Mouse (Mus musculus): ENCODE data around the gene Sgcd. TPM values are rescaled to one million over a fixed set of nuclear protein-coding genes. Genes with fewer than 3 reads are reported as not detected.
"Not testable (repeated sequence)": the region's sequence is repeated elsewhere in the genome, so short reads cannot be mapped to it uniquely, and the experiment has no call there.

Gene Sgcd
- polyA plus RNA-seq, 1 experiment from 2014 or later: not detected

DNA sequence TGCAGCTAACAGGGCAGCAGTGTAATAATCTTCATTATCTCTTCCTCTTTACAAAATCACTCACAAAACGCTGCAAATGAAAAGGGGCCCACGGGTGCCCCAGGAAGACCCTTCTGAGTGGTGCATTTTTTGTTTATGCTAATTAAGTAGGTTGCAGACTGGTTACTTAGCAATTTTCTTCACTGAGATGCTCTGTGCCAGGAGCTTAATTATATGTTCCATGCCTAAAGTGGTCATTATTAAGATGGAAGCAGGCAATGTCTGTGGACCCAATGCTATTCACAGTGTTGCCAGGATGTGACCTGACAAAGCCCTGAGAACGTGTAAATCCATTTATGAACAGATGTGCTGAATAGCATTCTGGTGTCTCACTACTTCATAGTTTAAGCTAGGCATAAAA is 529.6 kb downstream of the Sgcd start:
- H3K36me3 ChIP-seq (ENCODE audit: inconsistent target): no peaks in the 10 kb centered on the region
- WGBS (ENCODE audit: missing documents): 51% methylated on average over 3 of the region's 3 CpGs
- no peak overlapping the region for H3K4me3 ChIP-seq (ENCODE audit: inconsistent target)
- no peaks in the 10 kb centered on the region for H3K79me2 ChIP-seq (ENCODE audit: inconsistent target)
- H3K27ac ChIP-seq: no peak overlapping the region

DNA sequence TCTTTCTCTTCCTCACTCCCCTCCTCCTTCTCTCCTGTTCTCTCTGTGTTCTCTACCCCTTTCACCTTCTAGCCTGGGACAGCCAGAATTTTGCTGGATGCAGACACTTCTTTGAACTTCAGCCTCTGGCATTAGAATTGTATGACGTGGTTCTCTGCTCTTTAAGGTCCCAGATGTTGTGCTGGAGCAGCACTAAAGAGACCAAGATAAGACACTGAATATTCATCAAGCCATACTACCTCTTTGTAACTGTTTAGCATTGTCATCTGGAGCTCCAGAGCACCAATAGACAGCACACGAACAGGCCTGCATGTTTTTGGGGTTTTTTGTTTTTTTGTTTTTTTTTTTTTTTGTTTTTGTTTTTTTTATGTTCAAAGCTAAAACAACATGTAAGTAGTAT is 541.0 kb downstream of the Sgcd start:
- Histone ChIP-seq H3K4me3 (ENCODE audit: inconsistent target) (no peak overlapping the region), H3K27ac (no peak overlapping the region), H3K79me2 (ENCODE audit: inconsistent target) (no peaks in the 10 kb centered on the region), H3K36me3 (ENCODE audit: inconsistent target) (no peaks in the 10 kb centered on the region)
- 66% methylated on average over 2 of the region's 2 CpGs for WGBS (ENCODE audit: missing documents)

DNA sequence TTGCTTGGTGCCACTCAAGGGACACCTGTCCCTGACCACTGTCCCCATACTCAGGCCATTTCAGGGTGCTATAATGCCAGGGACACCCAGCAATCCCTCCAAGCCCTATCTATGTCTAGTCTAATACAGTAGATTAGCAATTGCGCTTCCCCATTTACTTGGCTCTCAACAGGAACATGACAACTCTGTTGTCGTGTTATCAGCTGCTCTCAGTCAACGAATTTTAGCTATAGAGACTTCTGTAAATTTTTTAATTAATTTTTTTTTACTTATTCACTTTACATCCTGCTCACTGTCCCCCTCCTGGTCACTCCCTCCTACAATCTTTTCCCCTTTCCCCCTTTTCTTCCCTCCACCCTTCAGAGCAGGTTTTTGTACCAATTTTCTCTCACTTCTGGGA is 542.4 kb downstream of the Sgcd start:
- Histone ChIP-seq H3K27ac (no peak overlapping the region), H3K36me3 (ENCODE audit: inconsistent target) (no peaks in the 10 kb centered on the region), H3K4me3 (ENCODE audit: inconsistent target) (no peak overlapping the region), H3K79me2 (ENCODE audit: inconsistent target) (no peaks in the 10 kb centered on the region)
- 67% methylated on average over 3 of the region's 3 CpGs for WGBS (ENCODE audit: missing documents)

DNA sequence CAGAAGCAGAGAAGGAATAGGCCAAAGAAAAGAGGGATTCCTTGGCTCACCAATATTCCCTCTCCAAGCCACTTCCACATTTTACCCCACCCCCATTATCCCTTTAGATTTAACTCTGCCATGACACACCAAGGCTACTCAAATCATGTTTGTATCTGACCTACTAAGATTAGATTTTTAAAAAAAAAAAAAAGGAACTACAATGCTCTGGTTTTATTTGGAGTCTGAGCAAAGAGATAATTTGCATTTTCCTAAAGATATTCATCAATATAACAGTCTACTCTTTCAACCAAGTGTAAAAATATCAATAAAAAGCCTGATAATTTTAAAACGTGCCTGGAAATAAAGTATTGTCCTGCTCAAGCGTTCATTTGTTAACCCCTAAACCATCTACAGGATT is 543.1 kb downstream of the Sgcd start:
- WGBS (ENCODE audit: missing documents): 75% methylated on average over 2 of the region's 2 CpGs
- H3K36me3 ChIP-seq (ENCODE audit: inconsistent target): no peaks in the 10 kb centered on the region
- H3K79me2 ChIP-seq (ENCODE audit: inconsistent target): no peaks in the 10 kb centered on the region
- H3K27ac ChIP-seq: no peak overlapping the region
- H3K4me3 ChIP-seq (ENCODE audit: inconsistent target): no peak overlapping the region

DNA sequence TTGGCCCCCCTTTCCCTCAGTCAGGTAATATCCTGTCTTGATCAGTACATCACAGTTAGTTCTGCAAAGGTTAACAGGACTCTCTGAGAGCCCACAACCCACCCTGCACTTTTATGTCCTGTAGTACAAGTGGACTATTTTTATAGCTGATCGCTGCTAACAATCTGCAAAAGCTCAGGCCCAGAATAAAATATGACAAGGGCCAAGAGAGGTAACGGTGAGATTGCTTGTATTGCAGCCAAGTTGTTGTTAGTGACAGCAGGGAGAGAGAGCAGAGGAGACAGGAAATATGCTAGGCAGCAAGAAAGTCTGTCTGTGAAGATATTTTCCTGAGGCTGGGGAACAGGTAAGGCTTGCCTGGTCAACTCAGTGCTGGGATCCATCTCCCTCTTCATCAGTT is 546.5 kb downstream of the Sgcd start:
- Histone ChIP-seq H3K36me3 (ENCODE audit: inconsistent target) (no peaks in the 10 kb centered on the region), H3K27ac (no peak overlapping the region), H3K79me2 (ENCODE audit: inconsistent target) (no peaks in the 10 kb centered on the region), H3K4me3 (ENCODE audit: inconsistent target) (no peak overlapping the region)
- WGBS (ENCODE audit: missing documents): 74% methylated on average over 2 of the region's 2 CpGs

DNA sequence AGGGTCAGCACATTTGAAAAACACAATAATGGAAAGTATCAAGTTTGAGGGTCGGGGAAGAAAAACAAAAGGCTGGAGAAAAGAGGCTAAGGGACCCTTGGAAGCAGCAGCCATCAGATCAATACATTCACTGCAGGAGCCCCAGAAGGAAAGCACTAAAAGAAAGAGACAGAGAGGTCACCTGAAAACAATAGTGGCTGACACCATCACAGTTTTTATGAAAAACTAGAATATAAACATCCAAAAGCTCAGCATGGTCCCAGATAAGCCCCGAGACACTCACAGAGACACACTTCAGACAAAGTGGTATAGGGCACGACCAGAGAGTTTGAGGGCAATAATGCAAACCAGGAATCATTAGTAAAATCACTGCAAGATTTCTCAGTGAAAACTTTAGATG is 589.2 kb downstream of the Sgcd start:
- Histone ChIP-seq H3K4me3 (ENCODE audit: inconsistent target) (no peak overlapping the region), H3K27ac (no peak overlapping the region), H3K79me2 (ENCODE audit: inconsistent target) (no peaks in the 10 kb centered on the region), H3K36me3 (ENCODE audit: inconsistent target) (no peaks in the 10 kb centered on the region)
- WGBS (ENCODE audit: missing documents): 68% methylated on average over 3 of the region's 3 CpGs

DNA sequence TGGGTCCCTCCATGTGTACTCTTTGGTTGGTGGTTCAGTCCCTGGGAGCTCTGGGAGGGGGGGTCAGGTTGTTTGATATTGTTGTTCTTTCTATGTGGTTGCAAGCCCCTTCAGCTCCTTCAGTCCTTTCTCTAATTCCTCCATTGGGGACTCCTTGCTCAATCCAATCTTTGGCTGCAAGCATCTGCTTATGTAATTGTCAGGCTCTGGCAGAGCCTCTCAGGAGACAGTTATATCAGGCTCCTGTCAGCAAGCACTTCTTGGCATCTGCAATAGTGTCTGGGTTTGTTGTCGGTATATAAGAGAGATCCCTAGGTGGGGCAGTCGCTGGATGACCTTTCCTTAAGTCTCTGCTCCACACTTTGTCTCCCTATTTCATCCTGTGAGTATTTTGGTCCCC is 598.0 kb downstream of the Sgcd start:
- H3K27ac ChIP-seq; H3K36me3 ChIP-seq (ENCODE audit: inconsistent target); H3K79me2 ChIP-seq (ENCODE audit: inconsistent target); H3K4me3 ChIP-seq (ENCODE audit: inconsistent target): not testable (repeated sequence)
- 72% methylated on average over 2 of the region's 2 CpGs for WGBS (ENCODE audit: missing documents)

DNA sequence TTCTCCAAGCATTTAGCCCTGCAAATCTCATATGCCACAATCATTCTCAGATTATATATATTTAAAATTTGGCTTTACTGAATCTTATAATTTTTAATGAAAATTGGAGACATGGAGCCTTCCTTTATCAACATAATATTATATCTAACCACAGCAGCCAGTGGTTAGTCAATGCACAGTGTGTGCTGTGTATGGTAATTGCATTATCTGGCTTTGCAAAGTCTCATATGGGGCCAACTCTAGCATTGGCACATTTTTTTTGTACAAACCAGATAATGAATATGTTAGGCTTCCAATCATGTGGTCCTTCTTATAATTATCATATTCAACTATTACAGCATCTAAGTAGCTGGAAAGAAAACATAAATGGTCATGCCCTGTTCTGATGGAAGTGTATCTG is 599.4 kb downstream of the Sgcd start:
- H3K27ac ChIP-seq: no peak overlapping the region
- no peak overlapping the region for H3K4me3 ChIP-seq (ENCODE audit: inconsistent target)
- H3K36me3 ChIP-seq (ENCODE audit: inconsistent target): no peaks in the 10 kb centered on the region
- no peaks in the 10 kb centered on the region for H3K79me2 ChIP-seq (ENCODE audit: inconsistent target)

DNA sequence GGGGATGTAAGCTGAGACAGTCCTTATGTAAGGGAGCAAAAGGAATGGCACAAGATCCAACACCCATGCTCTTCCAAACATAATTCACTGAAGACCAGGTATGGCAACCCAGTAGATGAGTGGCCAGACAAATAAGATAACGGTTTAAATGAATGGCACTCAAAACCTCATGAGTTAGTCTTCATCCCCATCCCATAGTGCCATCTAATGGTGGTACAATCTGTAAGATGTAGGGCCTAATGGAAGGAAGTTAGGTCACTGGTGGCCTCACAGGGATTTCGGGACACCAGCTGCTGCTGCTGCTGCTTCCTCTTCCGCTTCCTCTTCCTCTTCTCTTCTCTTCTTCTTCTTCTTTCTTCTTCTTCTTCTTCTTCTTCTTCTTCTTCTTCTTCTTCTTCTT is 601.0 kb downstream of the Sgcd start:
- 54% methylated on average over 3 of the region's 3 CpGs for WGBS (ENCODE audit: missing documents)
- H3K4me3 ChIP-seq (ENCODE audit: inconsistent target): no peak overlapping the region
- no peaks in the 10 kb centered on the region for H3K36me3 ChIP-seq (ENCODE audit: inconsistent target)
- no peaks in the 10 kb centered on the region for H3K79me2 ChIP-seq (ENCODE audit: inconsistent target)
- H3K27ac ChIP-seq: no peak overlapping the region

DNA sequence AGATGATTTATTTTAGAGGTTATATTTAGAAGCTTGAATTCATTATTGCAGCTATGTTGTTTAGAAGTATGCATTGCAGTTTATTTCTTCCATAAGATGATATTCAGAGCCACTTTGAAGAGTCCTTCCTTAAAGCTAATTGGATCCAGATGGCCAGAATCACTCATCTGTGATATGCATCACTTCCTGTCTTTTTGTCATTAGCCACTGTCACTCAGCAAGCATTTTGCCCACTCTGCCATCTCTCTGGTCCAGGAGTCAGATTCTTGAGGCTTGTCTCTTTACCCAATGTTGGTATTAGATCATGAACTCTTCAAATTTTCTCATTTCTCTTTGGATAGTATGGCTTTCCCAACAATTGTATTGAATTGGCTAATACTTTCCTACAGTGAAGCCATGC is 602.6 kb downstream of the Sgcd start:
- Histone ChIP-seq H3K4me3 (ENCODE audit: inconsistent target) (no peak overlapping the region), H3K36me3 (ENCODE audit: inconsistent target) (no peaks in the 10 kb centered on the region), H3K79me2 (ENCODE audit: inconsistent target) (no peaks in the 10 kb centered on the region), H3K27ac (no peak overlapping the region)

DNA sequence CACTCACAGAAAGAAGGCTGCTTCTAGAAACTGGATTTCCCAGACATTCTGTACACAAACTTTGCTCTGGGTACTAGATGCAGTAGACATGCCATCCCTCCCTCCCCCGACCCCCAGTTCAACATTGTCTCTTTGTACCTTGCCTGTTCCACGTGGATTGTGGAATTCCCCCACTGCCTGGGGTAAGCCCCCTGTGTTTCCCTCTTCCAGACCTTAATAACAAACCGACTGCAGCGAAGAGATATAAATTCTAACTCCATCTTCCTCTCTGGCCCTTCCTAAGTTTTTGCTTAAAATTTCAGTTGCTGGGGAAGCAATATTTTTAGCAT is 609.2 kb downstream of the Sgcd start:
- no peak overlapping the region for H3K27ac ChIP-seq
- H3K79me2 ChIP-seq (ENCODE audit: inconsistent target): no peaks in the 10 kb centered on the region
- H3K36me3 ChIP-seq (ENCODE audit: inconsistent target): no peaks in the 10 kb centered on the region
- H3K4me3 ChIP-seq (ENCODE audit: inconsistent target): no peak overlapping the region
- WGBS (ENCODE audit: missing documents): 30% methylated on average over 4 of the region's 4 CpGs

DNA sequence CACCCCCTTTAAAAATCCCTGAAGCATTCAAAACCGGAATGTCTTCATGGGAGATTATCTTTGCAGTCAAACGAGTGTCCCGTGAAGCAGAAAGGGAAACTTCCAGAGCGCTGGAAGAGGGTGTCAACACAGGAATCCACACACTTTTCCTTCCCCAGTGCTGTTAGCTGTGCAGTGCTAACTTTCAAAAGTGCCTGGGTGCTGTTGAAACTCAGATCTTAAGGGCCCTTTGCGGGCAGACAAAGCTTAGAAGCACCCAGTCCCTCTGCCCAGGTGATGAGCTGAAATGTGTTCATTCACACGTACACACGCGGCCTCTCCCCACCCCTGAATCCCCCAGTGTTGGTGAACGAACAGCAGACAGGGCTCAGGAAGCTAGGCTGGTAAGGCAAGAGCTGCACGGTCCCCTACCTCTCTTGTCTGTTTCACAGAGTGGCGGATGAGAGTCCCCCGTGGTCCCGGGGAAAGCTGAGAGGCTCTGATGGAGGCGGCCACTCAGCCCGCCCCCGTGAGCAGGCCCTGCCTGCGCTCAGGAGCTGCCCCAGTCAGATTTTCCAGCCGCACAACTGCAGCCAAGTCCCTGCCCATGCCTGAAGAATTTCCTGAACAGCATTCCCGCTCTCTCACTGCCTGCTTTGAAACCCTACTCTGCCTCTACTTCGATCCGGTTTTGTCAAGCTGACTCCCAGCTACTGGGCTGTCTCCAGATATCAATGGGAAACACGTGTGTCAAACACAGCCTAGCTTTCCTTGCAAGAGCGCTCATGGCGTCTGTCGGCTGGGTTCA is 609.7 kb downstream of the Sgcd start:
- H3K79me2 ChIP-seq (ENCODE audit: inconsistent target): no peaks in the 10 kb centered on the region
- H3K36me3 ChIP-seq (ENCODE audit: inconsistent target): no peaks in the 10 kb centered on the region
- H3K27ac ChIP-seq: no peak overlapping the region
- 17% methylated on average over 25 of the region's 25 CpGs for WGBS (ENCODE audit: missing documents)
- no peak overlapping the region for H3K4me3 ChIP-seq (ENCODE audit: inconsistent target)

DNA sequence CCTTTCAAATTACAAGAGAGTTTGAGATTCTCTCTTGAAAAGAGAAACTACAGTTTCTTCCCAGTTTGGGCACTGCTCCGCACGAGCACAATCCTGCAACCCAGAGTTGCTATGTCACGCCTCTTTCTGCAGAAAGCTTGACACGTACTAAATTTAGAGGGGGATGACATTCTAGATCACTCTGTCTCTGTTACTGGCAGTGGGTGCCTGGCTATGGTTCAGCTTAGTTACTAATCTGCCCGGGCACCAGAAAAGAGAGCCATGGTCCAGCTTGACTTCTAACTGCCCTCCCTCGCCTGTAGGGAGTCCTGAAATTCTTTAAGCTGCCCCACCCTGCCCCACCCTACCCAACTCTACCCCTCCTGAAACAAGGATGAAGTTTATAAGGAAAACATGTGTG is 611.3 kb downstream of the Sgcd start:
- 87% methylated on average over 6 of the region's 6 CpGs for WGBS (ENCODE audit: missing documents)
- Histone ChIP-seq H3K79me2 (ENCODE audit: inconsistent target) (no peaks in the 10 kb centered on the region), H3K36me3 (ENCODE audit: inconsistent target) (no peaks in the 10 kb centered on the region), H3K4me3 (ENCODE audit: inconsistent target) (no peak overlapping the region), H3K27ac (no peak overlapping the region)

DNA sequence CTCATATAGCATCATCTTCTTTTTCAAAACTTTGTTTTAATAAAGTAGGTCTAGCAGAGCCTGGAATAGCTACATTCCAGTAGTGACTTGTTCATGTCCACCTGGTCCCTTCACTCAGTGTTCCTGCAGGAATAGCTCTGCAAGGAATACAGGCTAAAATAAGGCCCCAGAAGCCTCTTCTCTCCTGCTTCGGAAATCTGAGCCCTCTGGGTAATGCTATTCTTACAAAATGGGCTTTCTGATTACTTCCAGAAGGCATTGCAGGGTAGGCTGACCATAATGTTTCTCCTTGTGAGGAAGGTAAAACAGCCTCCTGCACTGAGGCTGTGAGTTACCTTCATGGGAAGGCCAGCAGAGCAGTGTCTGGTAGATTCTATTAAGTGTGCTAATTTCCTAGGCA is 611.9 kb downstream of the Sgcd start:
- H3K36me3 ChIP-seq (ENCODE audit: inconsistent target): no peaks in the 10 kb centered on the region
- no peak overlapping the region for H3K4me3 ChIP-seq (ENCODE audit: inconsistent target)
- no peaks in the 10 kb centered on the region for H3K79me2 ChIP-seq (ENCODE audit: inconsistent target)
- H3K27ac ChIP-seq: no peak overlapping the region
- WGBS (ENCODE audit: missing documents): no CpG with 5 or more reads among the region's 1 CpGs

DNA sequence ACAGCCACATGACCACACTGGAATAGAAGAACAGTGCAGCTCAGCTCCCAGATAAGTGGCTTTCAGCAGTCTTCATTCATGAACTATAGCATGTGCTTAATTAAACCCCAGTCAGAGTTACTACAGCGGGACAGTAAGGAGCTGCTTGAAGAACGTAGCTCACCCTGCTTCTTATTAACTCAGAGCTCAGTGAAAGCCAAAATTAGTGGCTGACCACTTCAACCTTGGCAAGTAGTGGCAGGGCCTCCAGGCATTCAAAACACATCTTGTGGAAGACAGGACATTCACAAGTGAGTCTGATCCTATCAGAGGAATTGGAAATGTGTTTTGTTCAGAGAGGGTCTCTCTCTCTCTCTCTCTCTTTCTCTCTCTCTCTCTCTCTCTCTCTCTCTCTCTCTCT is 617.2 kb downstream of the Sgcd start:
- 89% methylated on average over 2 of the region's 2 CpGs for WGBS (ENCODE audit: missing documents)
- no peak overlapping the region for H3K4me3 ChIP-seq (ENCODE audit: inconsistent target)
- no peaks in the 10 kb centered on the region for H3K79me2 ChIP-seq (ENCODE audit: inconsistent target)

DNA sequence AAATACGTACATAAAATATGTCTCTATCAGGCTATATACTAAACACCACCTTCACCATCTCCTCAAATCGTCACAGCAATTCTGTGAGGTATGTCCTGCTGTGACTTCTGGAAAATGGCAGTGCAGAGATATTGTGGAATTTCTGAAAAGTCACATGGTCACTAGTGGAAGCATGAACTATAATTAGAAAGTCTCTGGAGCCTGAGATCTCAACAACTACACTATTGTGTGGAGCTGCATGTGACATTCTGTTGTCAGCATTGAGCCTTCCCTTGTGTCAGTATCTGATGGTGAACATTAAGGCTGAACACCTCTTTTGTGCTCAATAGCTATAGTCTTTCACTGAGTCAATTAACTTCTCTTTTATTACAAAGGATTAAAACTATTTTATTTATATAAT is 637.2 kb downstream of the Sgcd start:
- WGBS (ENCODE audit: missing documents): 91% methylated on average over 2 of the region's 2 CpGs
- H3K27ac ChIP-seq: no peak overlapping the region
- no peak overlapping the region for H3K4me3 ChIP-seq (ENCODE audit: inconsistent target)
- H3K36me3 ChIP-seq (ENCODE audit: inconsistent target): no peaks in the 10 kb centered on the region
- H3K79me2 ChIP-seq (ENCODE audit: inconsistent target): no peaks in the 10 kb centered on the region

More for the DNA sequence above, 617.2 kb downstream of the Sgcd start:
- no peak overlapping the region for H3K27ac ChIP-seq
- H3K36me3 ChIP-seq (ENCODE audit: inconsistent target): no peaks in the 10 kb centered on the region

All from macrophage (primary cell).